Mouse (Mus musculus) MEL (cell line): ENCODE data around the gene Fxr2. TPM values are rescaled to one million over a fixed set of nuclear protein-coding genes. Genes with fewer than 3 reads are reported as not detected.

Experiments used
- DNase-seq: peaks from one replicate; pipeline ENCODE4 v3.0.0; 2011; ENCODE audit warnings: low read depth, low spot score
- H3K27ac ChIP-seq: 2 replicates; pipeline ENCODE4 v1.5.1; 2012; ENCODE audit warnings: low read depth, mild to moderate bottlenecking, control low read depth, low read length, moderate library complexity; ENCODE audit not compliant: control insufficient read depth
- H3K27me3 ChIP-seq, 2 experiments: fragments of 150-350 bp in 1 of 2; sonication (generic) in 1 of 2; 2 replicates each; pipeline ENCODE4 v1.6.1; 2012; ENCODE audit warnings: low read length in 2 of 2, mild to moderate bottlenecking in 2 of 2, improper control_type of control experiment in 1 of 2, moderate library complexity in 1 of 2; ENCODE audit not compliant: insufficient read depth in 2 of 2, control insufficient read depth in 1 of 2
- H3K36me3 ChIP-seq, 2 experiments: 2 replicates each; pipeline ENCODE4 v1.6.1; 2012 to 2014; ENCODE audit warnings: low read length in 2 of 2, improper control_type of control experiment in 1 of 2, inconsistent platforms in 1 of 2, mild to moderate bottlenecking in 1 of 2; ENCODE audit not compliant: insufficient read depth in 2 of 2, control insufficient read depth in 1 of 2
- H3K4me1 ChIP-seq, 2 experiments: fragments of 150-350 bp in 1 of 2; sonication (generic) in 1 of 2; 2 replicates each; pipeline ENCODE4 v1.6.1; 2012; ENCODE audit warnings: low read length in 2 of 2, improper control_type of control experiment in 1 of 2, mild to moderate bottlenecking in 1 of 2; ENCODE audit not compliant: insufficient read depth in 2 of 2, control insufficient read depth in 1 of 2
- H3K4me3 ChIP-seq, 2 experiments: fragments of 150-350 bp in 1 of 2; sonication (generic) in 1 of 2; 2 replicates each; pipeline ENCODE4 v1.5.1; 2012; ENCODE audit warnings: low read depth in 2 of 2, low read length in 2 of 2, mild to moderate bottlenecking in 2 of 2, moderate library complexity in 2 of 2, control low read depth in 1 of 2, improper control_type of control experiment in 1 of 2; ENCODE audit not compliant: control insufficient read depth in 1 of 2, insufficient read depth in 1 of 2
- H3K79me2 ChIP-seq: 2 replicates; pipeline ENCODE4 v1.6.1; 2012; ENCODE audit warnings: mild to moderate bottlenecking, low read length, moderate library complexity; ENCODE audit not compliant: control insufficient read depth, poor library complexity, insufficient read depth
- H3K9ac ChIP-seq: 2 replicates; pipeline ENCODE4 v1.6.1; 2012; ENCODE audit warnings: low read depth, mild to moderate bottlenecking, control low read depth, low read length, moderate library complexity; ENCODE audit not compliant: control insufficient read depth, poor library complexity, severe bottlenecking
- H3K9me3 ChIP-seq: fragments of 150-350 bp; sonication (generic); replicated peaks from 2 replicates; pipeline ENCODE4 v1.6.1; 2012; ENCODE audit warnings: mild to moderate bottlenecking, low read length, improper control_type of control experiment, moderate library complexity; ENCODE audit not compliant: insufficient read depth
- CHD1 ChIP-seq: IDR thresholded peaks from 2 replicates; pipeline ENCODE4 v1.6.1; 2012; ENCODE audit warnings: low read depth, mild to moderate bottlenecking, inconsistent platforms, low read length, improper control_type of control experiment
- CTCF ChIP-seq, 3 experiments: IDR thresholded peaks in 2 of 3; conservative IDR thresholded peaks in 1 of 3; 2 replicates each; pipeline ENCODE4 v1.5.1; 2011 to 2012; ENCODE audit warnings: low read length in 3 of 3, low read depth in 2 of 3, mild to moderate bottlenecking in 2 of 3, improper control_type of control experiment in 1 of 3, inconsistent platforms in 1 of 3, mixed read lengths in 1 of 3, moderate library complexity in 1 of 3; ENCODE audit not compliant: control insufficient read depth in 1 of 3, insufficient read depth in 1 of 3, poor library complexity in 1 of 3, severe bottlenecking in 1 of 3
- ELF1 ChIP-seq: IDR thresholded peaks from 2 replicates; pipeline ENCODE4 v1.6.1; 2014; ENCODE audit warnings: low read depth, mild to moderate bottlenecking, inconsistent platforms, low read length, improper control_type of control experiment, moderate library complexity
- ETS1 ChIP-seq: IDR thresholded peaks from 2 replicates; pipeline ENCODE4 v1.6.1; 2012; ENCODE audit warnings: low read depth, mild to moderate bottlenecking, inconsistent platforms, low read length, improper control_type of control experiment, moderate library complexity
- GABPA ChIP-seq: IDR thresholded peaks from 2 replicates; pipeline ENCODE4 v1.6.1; 2012; ENCODE audit warnings: low read depth, mild to moderate bottlenecking, inconsistent platforms, low read length, improper control_type of control experiment, moderate library complexity
- GATA1 ChIP-seq: IDR thresholded peaks from 2 replicates; pipeline ENCODE4 v1.6.1; 2011; ENCODE audit warnings: low read depth, low read length, improper control_type of control experiment
- HCFC1 ChIP-seq: IDR thresholded peaks from 2 replicates; pipeline ENCODE4 v1.6.1; 2012; ENCODE audit warnings: low read depth, mild to moderate bottlenecking, inconsistent platforms, low read length, improper control_type of control experiment, moderate library complexity
- MXI1 ChIP-seq: IDR thresholded peaks from 2 replicates; pipeline ENCODE4 v1.6.1; 2011; ENCODE audit warnings: mild to moderate bottlenecking, low read depth, low read length, improper control_type of control experiment
- MYB ChIP-seq: IDR thresholded peaks from 2 replicates; pipeline ENCODE4 v1.6.1; 2011; ENCODE audit warnings: mild to moderate bottlenecking, low read depth, low read length, improper control_type of control experiment
- MYC ChIP-seq: IDR thresholded peaks from 2 replicates; pipeline ENCODE4 v1.6.1; 2011; ENCODE audit warnings: low read depth, mild to moderate bottlenecking, low read length, improper control_type of control experiment, moderate library complexity
- POLR2AphosphoS2 ChIP-seq: IDR thresholded peaks from 2 replicates; pipeline ENCODE4 v1.6.1; 2011; ENCODE audit warnings: low read length, improper control_type of control experiment
- POLR2AphosphoS5 ChIP-seq: IDR thresholded peaks from 2 replicates; pipeline ENCODE4 v1.6.1; 2012; ENCODE audit warnings: low read depth, borderline replicate concordance, mild to moderate bottlenecking, inconsistent platforms, low read length, moderate library complexity, mixed read lengths
- RCOR1 ChIP-seq: IDR thresholded peaks from 2 replicates; pipeline ENCODE4 v1.6.1; 2012; ENCODE audit warnings: low read depth, mild to moderate bottlenecking, inconsistent platforms, low read length, improper control_type of control experiment
- SIN3A ChIP-seq: IDR thresholded peaks from 2 replicates; pipeline ENCODE4 v1.6.1; 2012; ENCODE audit warnings: low read length, improper control_type of control experiment, inconsistent platforms
- TAL1 ChIP-seq: IDR thresholded peaks from 2 replicates; pipeline ENCODE4 v1.6.1; 2012; ENCODE audit warnings: mild to moderate bottlenecking, inconsistent platforms, low read length, moderate library complexity, mixed read lengths
- TBP ChIP-seq: IDR thresholded peaks from 2 replicates; pipeline ENCODE4 v1.8.0; 2011; ENCODE audit warnings: low read depth, low read length, improper control_type of control experiment
- TCF12 ChIP-seq: IDR thresholded peaks from 2 replicates; pipeline ENCODE4 v1.6.1; 2014; ENCODE audit warnings: low read depth, mild to moderate bottlenecking, inconsistent platforms, low read length, improper control_type of control experiment, moderate library complexity
- UBTF ChIP-seq: IDR thresholded peaks from 2 replicates; pipeline ENCODE4 v1.6.1; 2012; ENCODE audit warnings: low read depth, mild to moderate bottlenecking, inconsistent platforms, low read length, improper control_type of control experiment, moderate library complexity, borderline replicate concordance; ENCODE audit not compliant: insufficient read depth
- USF2 ChIP-seq, 2 experiments: IDR thresholded peaks; 2 replicates each; pipeline ENCODE4 v1.6.1; 2011 to 2012; ENCODE audit warnings: improper control_type of control experiment in 2 of 2, low read length in 2 of 2, borderline replicate concordance in 1 of 2, inconsistent platforms in 1 of 2, low read depth in 1 of 2, mild to moderate bottlenecking in 1 of 2; ENCODE audit not compliant: insufficient read depth in 1 of 2
- ZC3H11A ChIP-seq: IDR thresholded peaks from 2 replicates; pipeline ENCODE4 v1.6.1; 2012; ENCODE audit warnings: low read depth, mild to moderate bottlenecking, inconsistent platforms, low read length, improper control_type of control experiment
- ZMIZ1 ChIP-seq: IDR thresholded peaks from 2 replicates; pipeline ENCODE4 v1.6.1; 2012; ENCODE audit warnings: low read depth, mild to moderate bottlenecking, inconsistent platforms, low read length, improper control_type of control experiment, moderate library complexity
- ZNF384 ChIP-seq: IDR thresholded peaks from 2 replicates; pipeline ENCODE4 v1.6.1; 2012; ENCODE audit warnings: low read depth, mild to moderate bottlenecking, inconsistent platforms, low read length, improper control_type of control experiment
- polyA plus RNA-seq, 2 experiments: library from polyadenylated mRNA; stranded (reverse) in 1 of 2; unstranded in 1 of 2; fragments of >175 nt in 1 of 2; fragments of >200 nt in 1 of 2; gene quantifications; 2 replicates each; pipeline versions ENCODE4 v1.2.1 to v1.2.4; 2012; ENCODE audit warnings: low replicate concordance in 2 of 2, low read depth in 1 of 2; ENCODE audit not compliant: insufficient read length in 2 of 2, insufficient read depth in 1 of 2, missing spikeins in 1 of 2
- total RNA-seq: library from RNA; depleted of rRNA; stranded (reverse); fragments of 300-350 nt; gene quantifications from 2 replicates; pipeline ENCODE4 v1.2.3, GENCODE M21; 2012

Gene Fxr2
- total and polyA plus RNA-seq, 3 experiments, result 95.1 to 97.6 TPM; not detected in 1

DNA sequence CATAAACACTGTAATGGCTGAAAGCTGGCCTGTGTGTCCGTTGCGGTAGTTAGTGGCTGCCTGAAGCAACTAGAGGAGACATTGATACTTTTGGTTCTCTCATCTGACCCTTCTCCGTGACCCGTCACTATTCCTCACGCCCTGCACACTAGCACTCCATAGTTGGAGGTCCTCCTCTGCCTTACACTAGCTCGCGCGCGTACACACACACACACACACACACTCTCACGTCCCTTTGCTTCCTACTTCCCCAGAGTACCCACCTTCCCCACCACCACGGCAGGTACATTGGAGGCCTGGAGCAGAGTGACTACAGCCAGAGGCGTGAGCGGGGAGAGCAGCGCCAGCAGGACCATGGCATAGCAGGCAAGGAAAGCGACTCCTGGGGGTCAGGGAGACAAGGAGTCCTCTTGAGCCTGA, 24.7 kb downstream of the Fxr2 start:
- H3K4me3 ChIP-seq, result no peak overlapping the region
- peaks cover 4 to 11% of the 10 kb centered on the region in 2 experiments for H3K4me1 ChIP-seq
- H3K36me3 ChIP-seq, result peaks cover 0 to 14% of the 10 kb centered on the region in 2 experiments; a peak in 2 of 4 replicates

DNA sequence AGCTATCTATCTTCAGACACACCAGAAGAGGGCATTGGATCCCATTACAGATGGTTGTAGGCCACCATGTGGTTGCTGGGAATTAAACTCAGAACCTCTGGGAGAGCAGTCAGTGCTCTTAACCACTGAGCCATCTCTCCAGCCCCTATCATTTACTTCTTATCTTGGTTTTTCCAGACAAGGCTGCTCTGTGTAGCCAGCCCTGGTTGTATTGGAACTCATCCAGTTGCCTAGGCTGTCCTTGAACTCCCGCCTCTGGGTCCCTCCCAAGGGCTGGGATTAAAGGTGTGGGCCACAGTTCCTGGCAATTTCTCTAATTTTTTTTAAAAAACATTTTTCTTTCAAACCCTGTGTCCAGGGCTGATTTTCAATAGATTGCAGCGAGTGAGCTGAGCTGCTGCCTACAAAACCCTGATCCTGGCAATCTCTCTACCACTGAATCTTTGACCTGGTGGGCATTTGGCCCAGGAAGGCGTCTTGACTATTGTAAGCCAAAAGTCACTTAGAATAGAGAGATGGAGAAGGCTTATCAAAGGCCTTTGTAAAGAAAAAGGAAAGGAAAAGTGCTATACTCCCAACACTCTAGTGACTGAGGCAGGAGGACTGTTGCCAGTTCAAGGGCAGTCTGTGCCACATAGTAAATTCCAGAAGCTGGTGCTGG, 28.6 kb downstream of the Fxr2 start:
- H3K27me3 ChIP-seq, result no peaks in the 10 kb centered on the region
- H3K4me3 ChIP-seq, result peak overlapping the region; percentile 63 to 78
- no peak for TF ChIP-seq MYB
- no peak for TF ChIP-seq ELF1
- TF ChIP-seq ZMIZ1, result no peak
- 0 out of 2 replicates have a peak, but pooled peaks have one; percentile 5 for TF ChIP-seq TAL1
- peak overlapping the region; percentile 30 for H3K27ac ChIP-seq
- H3K9me3 ChIP-seq, result no peaks in the 10 kb centered on the region
- peak; percentile 58 for DNase-seq
- H3K9ac ChIP-seq, result peak overlapping the region; percentile 85
- H3K36me3 ChIP-seq, result peaks cover 0 to 23% of the 10 kb centered on the region in 2 experiments; a peak in 2 of 4 replicates
- peaks cover 4 to 23% of the 10 kb centered on the region in 2 experiments for H3K4me1 ChIP-seq
- H3K79me2 ChIP-seq, result peaks cover 8% of the 10 kb centered on the region

More for the DNA sequence above, 24.7 kb downstream of the Fxr2 start:
- TF ChIP-seq TBP (no peak), SIN3A (0 out of 2 replicates have a peak, but pooled peaks have one; percentile 4)
- Histone ChIP-seq H3K79me2 (peaks cover 4% of the 10 kb centered on the region; the same call in 1 of the 2 replicates), H3K9ac (no peak overlapping the region), H3K9me3 (no peaks in the 10 kb centered on the region), H3K27me3 (no peaks in the 10 kb centered on the region), H3K27ac (no peak overlapping the region)
- DNase-seq, result no peak

DNA sequence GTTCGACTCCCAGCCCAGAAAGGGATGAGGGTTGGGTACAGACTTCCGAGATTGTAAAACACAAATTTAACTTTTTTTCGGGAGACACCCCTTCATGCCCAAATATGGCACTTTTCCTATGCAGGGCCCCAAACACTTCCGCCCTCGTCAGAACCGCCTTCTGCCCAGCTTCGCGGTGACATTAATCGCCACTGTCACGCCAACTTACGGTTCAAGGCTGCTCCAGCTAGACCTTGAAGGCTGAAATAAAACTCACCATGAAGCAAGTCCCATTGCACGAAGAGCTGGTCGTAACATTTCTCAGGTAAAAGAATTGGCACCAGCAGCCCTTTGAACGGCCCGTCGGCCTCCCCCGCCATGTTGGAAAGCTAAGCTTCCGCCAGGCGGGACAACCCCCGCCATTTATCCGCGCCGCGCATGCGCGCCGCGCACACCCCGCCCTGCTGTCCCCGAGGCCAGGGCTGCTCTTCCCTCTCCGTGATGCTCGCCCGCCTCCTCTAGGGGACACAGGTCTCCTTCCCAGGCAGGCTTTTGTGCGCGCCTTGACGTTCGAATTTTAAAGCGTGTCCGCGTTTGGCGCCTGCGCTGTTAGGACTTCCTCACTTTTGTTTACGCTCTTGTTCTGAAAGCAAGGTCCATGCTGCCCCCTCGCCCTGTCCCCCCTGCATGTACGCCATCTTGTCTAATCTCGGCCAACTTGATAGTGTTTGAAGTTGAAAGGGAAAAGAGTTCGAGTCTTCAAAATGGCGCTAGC, 29.6 kb downstream of the Fxr2 start, which contains the start of gene Mpdu1:
TSS of gene Mpdu1 (minus strand) at position 430 of the 754 bp plus-strand sequence.
- no peaks in the 10 kb centered on the region for H3K27me3 ChIP-seq
- H3K9me3 ChIP-seq, result no peaks in the 10 kb centered on the region
- H3K79me2 ChIP-seq, result peaks cover 8% of the 10 kb centered on the region
- H3K4me1 ChIP-seq, result peaks cover 4 to 19% of the 10 kb centered on the region in 2 experiments
- H3K9ac ChIP-seq, result peak within 1 kb of the TSS; percentile 85
- peaks cover 0 to 15% of the 10 kb centered on the region in 2 experiments; a peak in 2 of 4 replicates for H3K36me3 ChIP-seq
- H3K27ac ChIP-seq, result peak within 1 kb of the TSS; percentile 96
- DNase-seq, result peak; percentile 99
- H3K4me3 ChIP-seq, result peak within 1 kb of the TSS; percentile 63 to 78
- TF ChIP-seq GATA1 (0 out of 2 replicates have a peak, but pooled peaks have one; percentile 8), ZNF384 (peak; percentile 72), HCFC1 (peak; percentile 86), CHD1 (no peak), POLR2AphosphoS2 (peak; percentile 93), POLR2AphosphoS5 (peak; percentile 75; the same call in 1 of the 2 replicates), MXI1 (peak; percentile 71), CTCF (IDR thresholded peaks at IDR 0.05 in 2 of 3, conservative IDR thresholded peaks at IDR 0.05 in 1 of 3; ENCODE audit: control insufficient read depth in 1 of 3, insufficient read depth in 1 of 3, low read depth in 2 of 3, low read length in 3 of 3, poor library complexity in 1 of 3, severe bottlenecking in 1 of 3) (no peak; a peak in 1 of 6 replicates), RCOR1 (no peak; the same call in 1 of the 2 replicates), MYC (peak; percentile 81), TCF12 (peak; percentile 67; the same call in 1 of the 2 replicates), GABPA (no peak), ETS1 (peak; percentile 37; the same call in 1 of the 2 replicates), USF2 (IDR thresholded peaks at IDR 0.05; ENCODE audit: borderline replicate concordance in 1 of 2, insufficient read depth in 1 of 2, low read depth in 1 of 2, low read length in 2 of 2) (no peak), ZC3H11A (no peak), MYB (no peak), UBTF (0 out of 2 replicates have a peak, but pooled peaks have one; percentile 25)
